Mouse (Mus musculus) forebrain, embryonic 11.5 days (tissue): ENCODE results near the gene Mboat1. TPM values are rescaled to one million over a fixed set of nuclear protein-coding genes. Genes with fewer than 3 reads are reported as not detected.

Experiments
- ATAC-seq: fragments of 200-750 bp; cut with Nextera tagmentation; replicated peaks from 2 replicates; pipeline ENCODE4 v1.8.0; 2017; ENCODE audit warnings: moderate TSS enrichment; ENCODE audit not compliant: low FRiP score
- DNase-seq: peaks from one replicate; pipeline ENCODE4 v3.0.0-alpha.2; 2017; ENCODE audit warnings: low spot score
- H3K27ac ChIP-seq: fragments of 300-500 bp; sonication (generic); 2 replicates; pipeline ENCODE4 v1.5.1; 2014; ENCODE audit warnings: low read depth, low read length
- H3K27me3 ChIP-seq: fragments of 300-500 bp; sonication (generic); 2 replicates; pipeline ENCODE4 v1.6.1; 2014; ENCODE audit warnings: mild to moderate bottlenecking, low read length, mixed read lengths; ENCODE audit not compliant: control insufficient read depth, insufficient read depth
- H3K36me3 ChIP-seq: fragments of 300-500 bp; sonication (generic); 2 replicates; pipeline ENCODE4 v1.6.1; 2014; ENCODE audit warnings: mild to moderate bottlenecking, low read length, moderate library complexity, mixed read lengths; ENCODE audit not compliant: control insufficient read depth, insufficient read depth
- H3K4me1 ChIP-seq: fragments of 300-500 bp; sonication (generic); replicated peaks from 2 replicates; pipeline ENCODE4 v1.6.1; 2014; ENCODE audit warnings: low read length, mixed read lengths; ENCODE audit not compliant: control insufficient read depth, insufficient read depth
- H3K4me2 ChIP-seq: fragments of 300-500 bp; sonication (generic); 2 replicates; pipeline ENCODE4 v1.6.1; 2014; ENCODE audit warnings: low read depth, mild to moderate bottlenecking, low read length, moderate library complexity, mixed read lengths; ENCODE audit not compliant: severe bottlenecking
- H3K4me3 ChIP-seq: fragments of 300-500 bp; sonication (generic); 2 replicates; pipeline ENCODE4 v1.5.1; 2014; ENCODE audit warnings: low read depth, low read length
- H3K9ac ChIP-seq: fragments of 300-500 bp; sonication (generic); 2 replicates; pipeline ENCODE4 v1.6.1; 2014; ENCODE audit warnings: low read length
- H3K9me3 ChIP-seq: fragments of 300-500 bp; sonication (generic); 2 replicates; pipeline ENCODE4 v1.6.1; 2016; ENCODE audit warnings: low read length, mixed read lengths; ENCODE audit not compliant: control insufficient read depth
- WGBS: fragments of 180-500 bp; shearing (Covaris S2); extraction: QIAGEN DNeasy Blood & Tissue Kit; methylation state at CpG from one replicate; pipeline ENCODE4 v1.1.7; 2014; 5-methylcytosine and 5-hydroxymethylcytosine counted together
- polyA plus RNA-seq: library from polyadenylated mRNA; unstranded; fragments of >200 nt; fragmentation: Nextera tagmentation; extraction: Ambion mirVana; gene quantifications from 2 replicates; pipeline ENCODE4 v1.2.1, GENCODE M21; 2014

The Mboat1 gene
- polyA plus RNA-seq, 1 experiment from 2014 or later = 6.0 TPM

- WGBS = 40% methylated on average over 5 of the region's 5 CpGs
- no peak overlapping the region for H3K27ac ChIP-seq
- no peaks in the 10 kb centered on the region for H3K36me3 ChIP-seq
- H3K4me1 ChIP-seq = no peaks in the 10 kb centered on the region
- H3K4me2 ChIP-seq = no peak overlapping the region
- H3K9ac ChIP-seq = no peak overlapping the region
- no peaks in the 10 kb centered on the region for H3K9me3 ChIP-seq
- H3K27me3 ChIP-seq = no peaks in the 10 kb centered on the region
- DNase-seq (no peak), ATAC-seq (no peak)
- H3K4me3 ChIP-seq = no peak overlapping the region
These were observed 114.1 kb downstream of the Mboat1 start for GRCm38 (mm10) chr13:30250341-30250905.

DNA sequence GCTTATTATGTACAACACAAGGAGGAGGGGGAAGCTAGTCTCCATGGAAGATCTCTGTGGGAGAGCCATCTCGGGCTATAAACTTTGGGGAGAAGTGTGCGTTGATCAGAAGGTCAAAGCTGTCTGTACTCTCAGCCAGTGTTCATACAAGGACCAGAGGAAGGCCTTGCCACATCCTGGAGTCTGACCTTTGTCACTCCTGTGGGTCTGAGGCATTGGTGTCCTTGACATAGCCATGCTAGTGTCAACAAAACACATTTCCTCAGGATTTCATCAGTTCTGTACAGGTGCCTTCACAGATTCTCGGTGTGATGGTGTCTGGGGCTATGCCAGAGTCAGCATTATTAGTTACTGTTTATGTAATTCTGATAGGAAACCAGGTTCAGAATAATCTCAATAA, 115.1 kb downstream of the Mboat1 start:
- Histone ChIP-seq H3K9me3 (no peaks in the 10 kb centered on the region), H3K27ac (no peak overlapping the region), H3K9ac (no peak overlapping the region), H3K27me3 (no peaks in the 10 kb centered on the region), H3K36me3 (no peaks in the 10 kb centered on the region), H3K4me1 (no peaks in the 10 kb centered on the region), H3K4me3 (no peak overlapping the region), H3K4me2 (no peak overlapping the region)
- ATAC-seq (no peak), DNase-seq (no peak)
- 80% methylated on average over 3 of the region's 3 CpGs for WGBS

DNA sequence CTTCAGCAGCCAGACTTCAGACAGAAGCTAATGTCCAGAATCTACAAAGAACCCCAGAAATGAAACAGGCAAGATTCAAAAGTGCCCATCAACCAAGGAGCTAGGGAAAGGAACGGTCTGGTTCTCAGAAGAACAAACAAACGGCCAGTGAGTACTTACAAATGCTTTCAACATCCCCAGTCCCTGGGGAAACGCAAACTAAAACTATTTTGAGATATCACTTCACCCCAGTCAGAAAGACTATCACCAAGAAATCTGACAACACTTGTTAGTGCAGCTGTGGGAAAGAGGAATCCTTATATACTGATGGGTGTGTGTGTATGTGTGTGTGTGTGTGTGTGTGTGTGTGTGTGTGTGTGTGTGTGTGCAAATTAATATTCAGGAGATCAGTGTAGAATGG, 116.4 kb downstream of the Mboat1 start:
- Histone ChIP-seq H3K4me2 (no peak overlapping the region), H3K36me3 (no peaks in the 10 kb centered on the region), H3K27ac (no peak overlapping the region), H3K27me3 (no peaks in the 10 kb centered on the region), H3K9ac (no peak overlapping the region), H3K4me3 (no peak overlapping the region), H3K4me1 (no peaks in the 10 kb centered on the region), H3K9me3 (no peaks in the 10 kb centered on the region)
- WGBS = 75% methylated on average over 3 of the region's 3 CpGs
- no peak for ATAC-seq
- DNase-seq = no peak

GRCm38 (mm10) chr13:30253636-30254264, 117.5 kb downstream of the Mboat1 start:
- no peak overlapping the region for H3K27ac ChIP-seq
- H3K27me3 ChIP-seq = no peaks in the 10 kb centered on the region
- peak; percentile 55 for DNase-seq

DNA sequence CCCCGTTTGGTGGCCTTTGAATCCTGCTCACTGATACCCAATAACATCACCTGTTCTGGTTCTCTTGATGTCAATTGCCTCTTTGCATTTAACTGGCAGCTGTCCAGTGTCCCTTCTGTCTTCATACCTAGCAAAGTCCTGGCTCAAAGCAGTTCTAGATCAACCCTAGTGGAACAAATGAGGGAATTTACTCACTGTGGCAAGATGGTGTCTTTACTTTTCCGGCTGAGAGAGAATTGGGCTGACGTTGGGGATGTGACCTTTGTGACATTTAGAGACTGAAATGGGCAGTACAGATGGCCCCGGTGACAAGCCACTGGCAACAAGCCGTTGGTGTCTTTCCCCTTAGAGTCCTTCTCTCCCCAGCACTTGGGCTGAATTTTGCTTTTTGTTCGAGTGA, 118.1 kb downstream of the Mboat1 start:
- Histone ChIP-seq H3K27me3 (no peaks in the 10 kb centered on the region), H3K4me1 (no peaks in the 10 kb centered on the region), H3K4me2 (no peak overlapping the region), H3K27ac (no peak overlapping the region), H3K9ac (no peak overlapping the region), H3K9me3 (no peaks in the 10 kb centered on the region), H3K36me3 (no peaks in the 10 kb centered on the region), H3K4me3 (no peak overlapping the region)
- ATAC-seq (no peak), DNase-seq (no peak)
- 65% methylated on average over 6 of the region's 6 CpGs for WGBS

More at GRCm38 (mm10) chr13:30253636-30254264, 117.5 kb downstream of the Mboat1 start:
- 24% methylated on average over 5 of the region's 5 CpGs for WGBS
- Histone ChIP-seq H3K9me3 (no peaks in the 10 kb centered on the region), H3K9ac (no peak overlapping the region), H3K4me2 (no peak overlapping the region), H3K36me3 (no peaks in the 10 kb centered on the region), H3K4me3 (no peak overlapping the region), H3K4me1 (no peaks in the 10 kb centered on the region)
- peak; percentile 46; the same call in 1 of the 2 replicates for ATAC-seq

GRCm38 (mm10) chr13:30258802-30259201, 122.5 kb downstream of the Mboat1 start:
- DNase-seq (peak; percentile 13), ATAC-seq (no peak)
- H3K9me3 ChIP-seq = no peaks in the 10 kb centered on the region
- H3K36me3 ChIP-seq = no peaks in the 10 kb centered on the region
- H3K9ac ChIP-seq = no peak overlapping the region
- H3K4me3 ChIP-seq = no peak overlapping the region
- WGBS = 85% methylated on average over 10 of the region's 10 CpGs
- H3K27me3 ChIP-seq = no peaks in the 10 kb centered on the region
- H3K27ac ChIP-seq = no peak overlapping the region
- H3K4me2 ChIP-seq = no peak overlapping the region
- no peaks in the 10 kb centered on the region for H3K4me1 ChIP-seq

- 93% methylated on average over 9 of the region's 9 CpGs for WGBS
These were observed 123.0 kb downstream of the Mboat1 start for GRCm38 (mm10) chr13:30259326-30259725.

GRCm38 (mm10) chr13:30259912-30260560, 123.7 kb downstream of the Mboat1 start:
- ATAC-seq (peak; percentile 73), DNase-seq (peak; percentile 84)
- Histone ChIP-seq H3K4me3 (no peak overlapping the region), H3K27ac (no peak overlapping the region), H3K4me2 (no peak overlapping the region), H3K9me3 (no peaks in the 10 kb centered on the region), H3K36me3 (no peaks in the 10 kb centered on the region), H3K9ac (no peak overlapping the region), H3K27me3 (no peaks in the 10 kb centered on the region), H3K4me1 (no peaks in the 10 kb centered on the region)
- 10% methylated on average over 8 of the region's 8 CpGs for WGBS

More at GRCm38 (mm10) chr13:30259326-30259725, 123.0 kb downstream of the Mboat1 start:
- no peaks in the 10 kb centered on the region for H3K4me1 ChIP-seq
- H3K27ac ChIP-seq = no peak overlapping the region
- no peaks in the 10 kb centered on the region for H3K9me3 ChIP-seq
- ATAC-seq (no peak), DNase-seq (no peak)
- no peaks in the 10 kb centered on the region for H3K27me3 ChIP-seq
- H3K9ac ChIP-seq = no peak overlapping the region
- no peak overlapping the region for H3K4me2 ChIP-seq
- no peak overlapping the region for H3K4me3 ChIP-seq
- H3K36me3 ChIP-seq = no peaks in the 10 kb centered on the region
